Mouse (Mus musculus): ENCODE measurements at regions not wholly inside any gene's neighbourhood (a gene's known extent, or its start where the extent isn't known, plus 50 kb on each side); places are given as distances from the start of the nearest gene placed in this dataset.

DNA sequence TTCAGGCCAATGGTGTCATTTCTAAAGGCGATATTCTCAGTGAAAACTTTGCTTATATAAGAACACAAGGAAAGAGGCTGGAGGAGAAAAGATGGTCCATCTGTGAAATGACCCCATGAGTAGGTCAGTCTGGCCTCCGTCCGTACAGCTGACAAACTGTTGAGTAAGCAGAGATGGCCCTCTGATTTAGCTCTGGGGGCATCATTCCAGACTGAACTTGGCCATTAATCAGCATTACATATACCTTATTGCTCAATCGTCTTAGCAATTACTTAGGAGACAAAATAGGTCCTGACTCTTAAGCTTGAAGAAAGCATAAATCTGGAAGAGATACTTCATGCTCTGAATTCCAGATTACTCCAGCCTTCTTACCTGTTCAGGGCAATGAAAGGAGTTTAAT, 132.8 kb upstream of the Noct start:
- TF ChIP-seq CTCF (IDR thresholded peaks at IDR 0.05; ENCODE audit: low read depth, low read length) (no peak), POLR2A (IDR thresholded peaks at IDR 0.05; ENCODE audit: insufficient read depth, low read length) (no peak)
